Mouse (Mus musculus) lung, postnatal 0 days (tissue): ENCODE results near the gene Gm49336.

Source experiments
- CTCF ChIP-seq: IDR thresholded peaks from 2 replicates; pipeline ENCODE4 v1.5.1; 2016; ENCODE audit warnings: antibody characterized with exemption, mild to moderate bottlenecking
- EP300 ChIP-seq: IDR thresholded peaks from 2 replicates; pipeline ENCODE4 v1.6.1; 2016; ENCODE audit warnings: antibody characterized with exemption, mild to moderate bottlenecking, control low read depth

- TF ChIP-seq CTCF = no peak
- no peak for TF ChIP-seq EP300
Measured at GRCm38 (mm10) chr14:60256356-60256755, 5.0 kb upstream of the Gm49336 start.
